Mouse (Mus musculus) subcutaneous adipose tissue, adult 2 months (tissue): ENCODE measurements around the gene Vsig1. TPM values are rescaled to one million over a fixed set of nuclear protein-coding genes. Genes with fewer than 3 reads are reported as not detected.

Experiments
- polyA plus RNA-seq: library from polyadenylated mRNA; depleted of rRNA; stranded (reverse); fragments of >200 nt; gene quantifications from 2 replicates; pipeline ENCODE4 v1.2.3, GENCODE M21; 2012; ENCODE audit warnings: low replicate concordance; rRNA removed

Vsig1 gene
- 1.1 TPM in 1 of 2 replicates, not detected in the other for polyA plus RNA-seq

DNA sequence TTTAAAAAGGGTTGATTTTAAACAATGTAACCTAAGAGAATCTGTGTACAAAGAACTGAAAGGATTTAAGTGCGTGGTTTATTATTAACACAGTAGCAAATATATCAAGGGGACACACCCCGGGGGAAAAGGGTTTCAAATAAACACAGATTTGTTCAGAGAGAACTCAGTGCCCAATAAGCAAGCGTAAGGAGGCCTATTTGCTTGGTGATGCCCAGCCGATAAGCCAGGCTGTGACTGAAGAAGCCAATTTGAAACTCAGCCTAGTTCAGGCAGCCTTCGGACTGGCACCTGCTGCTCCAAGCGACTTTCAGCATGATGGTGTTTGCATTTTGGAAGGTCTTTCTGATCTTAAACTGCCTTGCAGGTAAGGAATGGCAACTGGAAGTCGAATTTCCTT lies at the start of gene Vsig1:
TSS of gene Vsig1 (plus strand) at position 249 of the 400 bp plus-strand sequence.

DNA sequence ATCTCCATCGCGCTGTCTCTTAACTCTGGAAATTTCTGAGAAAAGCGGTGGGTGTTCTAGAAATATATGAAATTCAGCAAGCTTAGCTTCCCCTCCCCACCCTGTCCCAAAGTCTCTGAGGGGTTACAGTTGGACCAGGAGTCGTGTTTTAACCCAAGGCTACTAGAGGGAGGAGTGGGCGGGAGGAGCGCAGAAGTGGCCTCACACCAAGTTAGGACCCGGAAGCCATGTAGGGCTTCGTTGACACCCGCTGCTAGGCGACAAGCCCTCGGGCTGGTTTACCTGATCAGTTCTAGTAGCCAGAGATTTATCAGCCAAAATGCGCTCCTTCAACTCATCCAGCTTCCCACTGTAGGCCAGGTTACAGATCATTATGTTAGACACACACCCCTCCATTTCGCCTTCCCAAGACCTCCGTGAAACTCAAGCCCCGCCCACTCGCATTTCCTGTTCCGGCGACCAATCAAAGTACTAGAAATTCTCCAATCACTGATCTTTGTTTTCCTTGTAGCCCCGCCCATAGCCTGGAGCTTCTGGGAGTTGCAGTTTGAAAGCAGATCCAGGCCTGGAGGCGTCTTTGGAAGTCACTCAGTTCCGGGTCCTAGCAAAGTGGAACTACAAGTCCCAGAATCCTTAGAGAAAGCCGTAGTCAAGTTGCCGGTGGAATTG lies 49.0 kb downstream of the Vsig1 start, which contains the start of the genes Psmd10 and Atg4a:
TSS of gene Psmd10 (minus strand) at position 457 of the 669 bp plus-strand sequence.
TSS of gene Atg4a (plus strand) at position 636 of the 669 bp plus-strand sequence.

Other genes with a start within 250 kb of the Vsig1 start
- 12.5 and 14.9 TPM in 2 replicates for gene Mid2, start 243.0 kb upstream of the Vsig1 start, polyA plus RNA-seq
- not detected in 2 replicates for gene Tex13b, start 94.2 kb upstream of the Vsig1 start, polyA plus RNA-seq
- gene Psmd10, start 49.1 kb downstream of the Vsig1 start, polyA plus RNA-seq = 6.8 and 7.0 TPM in 2 replicates
- gene Atg4a, start 49.3 kb downstream of the Vsig1 start, polyA plus RNA-seq = 6.0 and 8.8 TPM in 2 replicates